Mouse (Mus musculus): ENCODE measurements around the gene Pou2af1.

- no peak for TF ChIP-seq CTCF (IDR thresholded peaks at IDR 0.05; ENCODE audit: control insufficient read depth, insufficient read depth, low read length)
- no peak for TF ChIP-seq POLR2A (IDR thresholded peaks at IDR 0.05; ENCODE audit: borderline replicate concordance, control insufficient read depth, low read depth, low read length)
These were observed 18.7 kb downstream of the Pou2af1 start for GRCm38 (mm10) chr9:51232163-51232562.

Measured in bone marrow, adult 2 months (tissue).